Mouse (Mus musculus) forebrain, embryonic 11.5 days (tissue): ENCODE results near the gene Vmn1r88. TPM values are rescaled to one million over a fixed set of nuclear protein-coding genes. Genes with fewer than 3 reads are reported as not detected.
"Not testable (repeated sequence)": the region's sequence is repeated elsewhere in the genome, so short reads cannot be mapped to it uniquely, and the experiment has no call there.

Experiments used
- ATAC-seq: fragments of 200-750 bp; cut with Nextera tagmentation; replicated peaks from 2 replicates; pipeline ENCODE4 v1.8.0; 2017; ENCODE audit warnings: moderate TSS enrichment; ENCODE audit not compliant: low FRiP score
- DNase-seq: peaks from one replicate; pipeline ENCODE4 v3.0.0-alpha.2; 2017; ENCODE audit warnings: low spot score
- H3K27ac ChIP-seq: fragments of 300-500 bp; sonication (generic); 2 replicates; pipeline ENCODE4 v1.5.1; 2014; ENCODE audit warnings: low read depth, low read length
- H3K27me3 ChIP-seq: fragments of 300-500 bp; sonication (generic); 2 replicates; pipeline ENCODE4 v1.6.1; 2014; ENCODE audit warnings: mild to moderate bottlenecking, low read length, mixed read lengths; ENCODE audit not compliant: control insufficient read depth, insufficient read depth
- H3K36me3 ChIP-seq: fragments of 300-500 bp; sonication (generic); 2 replicates; pipeline ENCODE4 v1.6.1; 2014; ENCODE audit warnings: mild to moderate bottlenecking, low read length, moderate library complexity, mixed read lengths; ENCODE audit not compliant: control insufficient read depth, insufficient read depth
- H3K4me1 ChIP-seq: fragments of 300-500 bp; sonication (generic); replicated peaks from 2 replicates; pipeline ENCODE4 v1.6.1; 2014; ENCODE audit warnings: low read length, mixed read lengths; ENCODE audit not compliant: control insufficient read depth, insufficient read depth
- H3K4me2 ChIP-seq: fragments of 300-500 bp; sonication (generic); 2 replicates; pipeline ENCODE4 v1.6.1; 2014; ENCODE audit warnings: low read depth, mild to moderate bottlenecking, low read length, moderate library complexity, mixed read lengths; ENCODE audit not compliant: severe bottlenecking
- H3K4me3 ChIP-seq: fragments of 300-500 bp; sonication (generic); 2 replicates; pipeline ENCODE4 v1.5.1; 2014; ENCODE audit warnings: low read depth, low read length
- H3K9ac ChIP-seq: fragments of 300-500 bp; sonication (generic); 2 replicates; pipeline ENCODE4 v1.6.1; 2014; ENCODE audit warnings: low read length
- H3K9me3 ChIP-seq: fragments of 300-500 bp; sonication (generic); 2 replicates; pipeline ENCODE4 v1.6.1; 2016; ENCODE audit warnings: low read length, mixed read lengths; ENCODE audit not compliant: control insufficient read depth
- WGBS: fragments of 180-500 bp; shearing (Covaris S2); extraction: QIAGEN DNeasy Blood & Tissue Kit; methylation state at CpG from one replicate; pipeline ENCODE4 v1.1.7; 2014; 5-methylcytosine and 5-hydroxymethylcytosine counted together
- polyA plus RNA-seq: library from polyadenylated mRNA; unstranded; fragments of >200 nt; fragmentation: Nextera tagmentation; extraction: Ambion mirVana; gene quantifications from 2 replicates; pipeline ENCODE4 v1.2.1, GENCODE M21; 2014

Gene Vmn1r88
- polyA plus RNA-seq: 0.03 TPM in 1 of 2 replicates, not detected in the other

DNA sequence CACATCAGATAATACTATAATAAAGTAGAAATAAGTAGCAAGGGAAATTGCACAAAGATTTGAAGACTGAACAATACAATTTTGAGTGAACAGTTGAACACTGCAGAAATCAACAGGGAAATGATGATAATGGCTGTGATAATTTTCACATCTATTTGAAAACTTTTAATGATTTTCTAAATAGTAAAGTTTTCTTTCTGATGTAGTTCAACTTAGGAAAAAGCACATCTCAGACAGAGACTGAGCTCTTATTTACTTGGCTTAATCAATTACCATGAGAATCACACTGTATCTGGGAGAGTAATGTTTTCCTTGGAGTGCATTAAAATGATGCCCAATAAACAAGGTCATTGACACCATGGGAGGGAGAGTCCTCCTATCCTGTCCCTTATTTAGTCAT is at the start of gene Vmn1r88:
TSS of gene Vmn1r88 (plus strand) at position 301 of the 400 bp plus-strand sequence.
- H3K27ac ChIP-seq: no peak within 1 kb of the TSS
- no peaks in the 10 kb centered on the region for H3K36me3 ChIP-seq
- no peaks in the 10 kb centered on the region for H3K4me1 ChIP-seq
- H3K9ac ChIP-seq: no peak within 1 kb of the TSS
- H3K27me3 ChIP-seq: no peaks in the 10 kb centered on the region
- no peak for ATAC-seq
- DNase-seq: no peak
- H3K4me3 ChIP-seq: no peak within 1 kb of the TSS
- H3K9me3 ChIP-seq: no peaks in the 10 kb centered on the region
- H3K4me2 ChIP-seq: no peak within 1 kb of the TSS

GRCm38 (mm10) chr7:13119817-13120216 is 39.6 kb upstream of the Vmn1r88 start, which contains the start of gene Vmn1r86:
Gene Vmn1r86 (minus strand): TSS chr7:13119917.
- no peak within 1 kb of the TSS for H3K4me2 ChIP-seq
- no peak within 1 kb of the TSS for H3K27ac ChIP-seq
- H3K27me3 ChIP-seq: no peaks in the 10 kb centered on the region
- H3K4me1 ChIP-seq: no peaks in the 10 kb centered on the region
- H3K36me3 ChIP-seq: no peaks in the 10 kb centered on the region
- ATAC-seq: no peak
- H3K9ac ChIP-seq: no peak within 1 kb of the TSS
- DNase-seq: no peak
- H3K9me3 ChIP-seq: no peaks in the 10 kb centered on the region
- H3K4me3 ChIP-seq: no peak within 1 kb of the TSS

- ATAC-seq: peak; percentile 97
- H3K9ac ChIP-seq, DNase-seq, H3K36me3 ChIP-seq, H3K27ac ChIP-seq, H3K27me3 ChIP-seq, H3K9me3 ChIP-seq, H3K4me1 ChIP-seq: not testable (repeated sequence)
- H3K4me2 ChIP-seq: peak overlapping the region; percentile 35
- H3K4me3 ChIP-seq: peak overlapping the region; percentile 14; the same call in 1 of the 2 replicates
- under 1% methylated on average over 14 of the region's 34 CpGs for WGBS
Measured at GRCm38 (mm10) chr7:13123554-13124153, 35.7 kb upstream of the Vmn1r88 start.

GRCm38 (mm10) chr7:13131856-13132255 is 27.5 kb upstream of the Vmn1r88 start:
- WGBS: 95% methylated on average over 2 of the region's 2 CpGs
- no peak overlapping the region for H3K9ac ChIP-seq
- H3K36me3 ChIP-seq: no peaks in the 10 kb centered on the region
- no peak overlapping the region for H3K4me2 ChIP-seq
- no peaks in the 10 kb centered on the region for H3K27me3 ChIP-seq
- no peaks in the 10 kb centered on the region for H3K4me1 ChIP-seq
- H3K9me3 ChIP-seq: no peaks in the 10 kb centered on the region
- H3K4me3 ChIP-seq: no peak overlapping the region
- no peak for ATAC-seq
- DNase-seq: no peak
- H3K27ac ChIP-seq: no peak overlapping the region

GRCm38 (mm10) chr7:13137340-13137739 is 22.0 kb upstream of the Vmn1r88 start:
- H3K4me2 ChIP-seq: no peak overlapping the region
- H3K27me3 ChIP-seq: no peaks in the 10 kb centered on the region
- H3K27ac ChIP-seq: no peak overlapping the region
- H3K4me1 ChIP-seq: no peaks in the 10 kb centered on the region
- ATAC-seq (no peak), DNase-seq (no peak)
- H3K9me3 ChIP-seq: no peaks in the 10 kb centered on the region
- H3K36me3 ChIP-seq: no peaks in the 10 kb centered on the region
- H3K4me3 ChIP-seq: no peak overlapping the region
- H3K9ac ChIP-seq: no peak overlapping the region

- ATAC-seq (no peak), DNase-seq (no peak)
- no peaks in the 10 kb centered on the region for H3K4me1 ChIP-seq
- no peak within 1 kb of the TSS for H3K4me2 ChIP-seq
- H3K27me3 ChIP-seq: no peaks in the 10 kb centered on the region
- H3K4me3 ChIP-seq: no peak within 1 kb of the TSS
- H3K27ac ChIP-seq: no peak within 1 kb of the TSS
- no peak within 1 kb of the TSS for H3K9ac ChIP-seq
- no peaks in the 10 kb centered on the region for H3K9me3 ChIP-seq
- WGBS: 83% methylated on average over 1 of the region's 1 CpGs
- no peaks in the 10 kb centered on the region for H3K36me3 ChIP-seq
Measured at GRCm38 (mm10) chr7:13140057-13140456, 19.3 kb upstream of the Vmn1r88 start, which contains the start of gene Vmn1r87. Gene Vmn1r87 (minus strand): TSS chr7:13140157.

GRCm38 (mm10) chr7:13212720-13213119 is 53.4 kb downstream of the Vmn1r88 start, which contains the start of gene Vmn1r89:
Gene Vmn1r89 (plus strand): TSS chr7:13213020.
- Histone ChIP-seq H3K27me3 (no peaks in the 10 kb centered on the region), H3K4me1 (no peaks in the 10 kb centered on the region), H3K9me3 (no peaks in the 10 kb centered on the region), H3K9ac (no peak within 1 kb of the TSS), H3K4me2 (no peak within 1 kb of the TSS), H3K4me3 (no peak within 1 kb of the TSS), H3K36me3 (no peaks in the 10 kb centered on the region), H3K27ac (no peak within 1 kb of the TSS)
- ATAC-seq (no peak), DNase-seq (no peak)

Other genes with a start within 250 kb of the Vmn1r88 start
- 800 and 844 TPM in 2 replicates for gene Rps5, start 237.3 kb upstream of the Vmn1r88 start, polyA plus RNA-seq
- 1.3 and 1.6 TPM in 2 replicates for gene Rnf225, start 232.2 kb upstream of the Vmn1r88 start, polyA plus RNA-seq
- gene Zfp324, start 193.7 kb upstream of the Vmn1r88 start, polyA plus RNA-seq: 10.8 and 11.2 TPM in 2 replicates
- 12.8 and 14.6 TPM in 2 replicates for gene Zfp446, start 181.7 kb upstream of the Vmn1r88 start, polyA plus RNA-seq
- 0.13 TPM in 1 of 2 replicates, not detected in the other for gene Slc27a5, start 161.4 kb upstream of the Vmn1r88 start, polyA plus RNA-seq
- 507 and 586 TPM in 2 replicates for gene Trim28, start 160.5 kb upstream of the Vmn1r88 start, polyA plus RNA-seq
- gene Zbtb45, start 149.5 kb upstream of the Vmn1r88 start, polyA plus RNA-seq: 31.9 and 37.3 TPM in 2 replicates
- gene Chmp2a, start 124.8 kb upstream of the Vmn1r88 start, polyA plus RNA-seq: 114 and 127 TPM in 2 replicates
- gene Ube2m, start 121.3 kb upstream of the Vmn1r88 start, polyA plus RNA-seq: 165 and 183 TPM in 2 replicates
- gene Mzf1, start 104.8 kb upstream of the Vmn1r88 start, polyA plus RNA-seq: 3.8 and 4.0 TPM in 2 replicates
- not detected in 2 replicates for gene Vmn1r85, start 64.4 kb upstream of the Vmn1r88 start, polyA plus RNA-seq
- gene Vmn1r86, start 39.7 kb upstream of the Vmn1r88 start, polyA plus RNA-seq: not detected in 2 replicates
- not detected in 2 replicates for gene Vmn1r87, start 19.4 kb upstream of the Vmn1r88 start, polyA plus RNA-seq
- not detected in 2 replicates for gene Vmn1r89, start 53.5 kb downstream of the Vmn1r88 start, polyA plus RNA-seq
- gene Lig1, start 117.7 kb downstream of the Vmn1r88 start, polyA plus RNA-seq: 159 and 172 TPM in 2 replicates
- 7.4 and 11.5 TPM in 2 replicates for gene Zswim9, start 119.2 kb downstream of the Vmn1r88 start, polyA plus RNA-seq
- gene Pla2g4c, start 165.1 kb downstream of the Vmn1r88 start, polyA plus RNA-seq: 1.9 and 3.1 TPM in 2 replicates
- not detected in 2 replicates for gene Cabp5, start 238.6 kb downstream of the Vmn1r88 start, polyA plus RNA-seq